Mouse (Mus musculus) thymus, postnatal 10 days (tissue): ENCODE measurements around the gene Olfr390.

ENCODE experiments used
- DNase-seq, 2 experiments: peaks; one replicate each; pipeline ENCODE4 v3.0.0; 2021; ENCODE audit warnings: low spot score in 2 of 2

Gene Olfr390

GRCm38 (mm10) chr11:73782664-73783063 is at the start of gene Olfr390:
Gene Olfr390, plus strand, starts transcription at chr11:73782964.
- DNase-seq, result no peak

- DNase-seq, result no peak
Measured at GRCm38 (mm10) chr11:73759115-73759514, 23.6 kb upstream of the Olfr390 start.

- DNase-seq, result no peak
Measured at GRCm38 (mm10) chr11:73780613-73781012, 2.2 kb upstream of the Olfr390 start, which contains the start of gene Olfr389. Gene Olfr389, minus strand, starts transcription at chr11:73780713.

- no peak for DNase-seq
Measured at GRCm38 (mm10) chr11:73802952-73803351, 20.2 kb downstream of the Olfr390 start, which contains the start of gene Olfr391-ps. Gene Olfr391-ps, minus strand, starts transcription at chr11:73803052.

- DNase-seq, result no peak
Measured at GRCm38 (mm10) chr11:73816949-73817348, 34.2 kb downstream of the Olfr390 start, which contains the start of gene Olfr392. Gene Olfr392, minus strand, starts transcription at chr11:73817049.
